Mouse (Mus musculus): ENCODE measurements around the gene Saal1. TPM values are rescaled to one million over a fixed set of nuclear protein-coding genes. Genes with fewer than 3 reads are reported as not detected.

Saal1 gene
- polyA plus RNA-seq, 1 experiment from 2014 or later, result 25.6 TPM

DNA sequence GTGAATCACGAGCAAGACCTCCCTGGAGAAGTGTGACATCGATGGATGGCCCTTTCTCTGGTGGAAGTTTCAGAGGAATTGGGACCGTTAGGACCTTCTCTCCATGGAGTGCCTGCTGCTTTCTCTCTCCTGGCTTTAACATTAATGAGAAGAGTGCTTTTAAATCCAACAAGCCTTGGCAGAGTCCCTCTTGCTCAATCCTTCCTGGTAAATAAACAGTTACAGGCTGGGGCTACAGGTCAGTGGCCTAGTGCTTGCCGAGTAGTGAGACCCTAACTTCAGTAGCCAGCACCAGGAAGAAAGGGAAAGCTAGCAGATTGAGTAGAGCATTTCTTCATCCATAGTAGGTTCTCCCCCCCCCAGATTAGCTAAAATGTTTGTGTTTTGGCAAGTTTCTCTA, 22.0 kb upstream of the Saal1 start, which contains the start of gene Saa4:
Gene Saa4 (minus strand): TSS at position 146 of the 400 bp plus-strand sequence.
- Histone ChIP-seq H3K27ac (ENCODE audit: low read length) (no peak within 1 kb of the TSS), H3K4me2 (ENCODE audit: low read depth, low read length) (no peak within 1 kb of the TSS), H3K9ac (ENCODE audit: low read length) (no peak within 1 kb of the TSS), H3K36me3 (ENCODE audit: control insufficient read depth, insufficient read depth, low read length) (no peaks in the 10 kb centered on the region), H3K4me1 (ENCODE audit: control insufficient read depth, insufficient read depth, low read length) (no peaks in the 10 kb centered on the region), H3K4me3 (replicated peaks; ENCODE audit: low read length) (no peak within 1 kb of the TSS), H3K9me3 (replicated peaks; ENCODE audit: control insufficient read depth, low read length) (no peaks in the 10 kb centered on the region), H3K27me3 (ENCODE audit: control insufficient read depth, insufficient read depth, low read length) (no peaks in the 10 kb centered on the region)
- WGBS, result 69% methylated on average over 4 of the region's 4 CpGs
- no peak for ATAC-seq (ENCODE audit: insufficient read depth, low FRiP score)

DNA sequence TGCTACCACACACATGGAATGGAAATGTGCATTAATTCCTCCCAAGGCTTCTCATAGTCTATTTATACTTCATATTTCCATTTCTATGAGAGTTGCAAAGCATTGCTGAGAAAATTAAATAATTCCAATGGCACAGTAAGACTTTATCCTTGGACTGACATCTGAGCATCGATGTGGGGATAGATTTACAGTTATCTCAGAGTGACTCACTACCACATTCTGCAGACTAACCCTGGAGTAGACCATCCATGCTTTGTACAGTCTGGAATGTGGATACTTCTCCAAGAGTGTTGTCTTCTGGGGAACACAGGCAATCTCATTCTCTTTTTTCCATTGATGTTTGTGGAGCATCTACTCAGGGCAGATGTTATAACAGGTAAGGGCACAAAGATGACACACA, 17.1 kb upstream of the Saal1 start:
- Histone ChIP-seq H3K36me3 (ENCODE audit: control insufficient read depth, insufficient read depth, low read length) (no peaks in the 10 kb centered on the region), H3K4me3 (replicated peaks; ENCODE audit: low read length) (no peak overlapping the region), H3K9me3 (replicated peaks; ENCODE audit: control insufficient read depth, low read length) (no peaks in the 10 kb centered on the region), H3K9ac (ENCODE audit: low read length) (no peak overlapping the region), H3K27ac (ENCODE audit: low read length) (no peak overlapping the region), H3K4me1 (ENCODE audit: control insufficient read depth, insufficient read depth, low read length) (no peaks in the 10 kb centered on the region), H3K4me2 (ENCODE audit: low read depth, low read length) (no peak overlapping the region), H3K27me3 (ENCODE audit: control insufficient read depth, insufficient read depth, low read length) (no peaks in the 10 kb centered on the region)
- no peak for ATAC-seq (ENCODE audit: insufficient read depth, low FRiP score)
- WGBS, result 85% methylated on average over 1 of the region's 1 CpGs

- ATAC-seq (ENCODE audit: insufficient read depth, low FRiP score), result no peak
- H3K27ac ChIP-seq (ENCODE audit: low read length), result no peak overlapping the region
These were observed 13.9 kb upstream of the Saal1 start for GRCm38 (mm10) chr7:46724396-46724795.

DNA sequence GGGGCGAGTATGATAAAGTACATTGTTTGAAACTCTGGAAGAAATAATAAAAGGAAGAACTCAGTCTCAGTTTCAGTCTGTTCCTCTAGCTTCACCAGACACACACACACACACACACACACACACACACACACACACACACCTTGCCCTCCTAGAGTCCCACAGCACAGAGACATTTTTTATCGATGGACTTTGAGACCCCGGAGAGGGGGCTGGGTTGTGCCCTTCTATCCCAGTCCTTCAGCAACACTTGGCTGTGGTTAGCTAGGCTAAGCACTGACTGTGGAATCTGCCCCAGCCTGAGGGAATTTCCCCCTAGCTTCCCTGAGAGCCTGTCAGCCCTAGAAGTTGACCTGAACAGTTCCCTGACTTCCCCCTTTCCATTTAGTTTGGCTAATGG, 13.4 kb upstream of the Saal1 start:
- H3K4me3 ChIP-seq (replicated peaks; ENCODE audit: low read length), result no peak overlapping the region
- H3K27me3 ChIP-seq (ENCODE audit: control insufficient read depth, insufficient read depth, low read length), result no peaks in the 10 kb centered on the region
- no peak overlapping the region for H3K4me2 ChIP-seq (ENCODE audit: low read depth, low read length)
- H3K36me3 ChIP-seq (ENCODE audit: control insufficient read depth, insufficient read depth, low read length), result no peaks in the 10 kb centered on the region
- H3K9ac ChIP-seq (ENCODE audit: low read length), result no peak overlapping the region
- no peaks in the 10 kb centered on the region for H3K9me3 ChIP-seq (replicated peaks; ENCODE audit: control insufficient read depth, low read length)
- ATAC-seq (ENCODE audit: insufficient read depth, low FRiP score), result no peak
- 62% methylated on average over 3 of the region's 3 CpGs for WGBS
- H3K27ac ChIP-seq (ENCODE audit: low read length), result no peak overlapping the region
- no peaks in the 10 kb centered on the region for H3K4me1 ChIP-seq (ENCODE audit: control insufficient read depth, insufficient read depth, low read length)

More at GRCm38 (mm10) chr7:46724396-46724795, 13.9 kb upstream of the Saal1 start:
- no peaks in the 10 kb centered on the region for H3K4me1 ChIP-seq (ENCODE audit: control insufficient read depth, insufficient read depth, low read length)
- H3K36me3 ChIP-seq (ENCODE audit: control insufficient read depth, insufficient read depth, low read length), result no peaks in the 10 kb centered on the region
- 71% methylated on average over 5 of the region's 5 CpGs for WGBS
- H3K4me3 ChIP-seq (replicated peaks; ENCODE audit: low read length), result no peak overlapping the region
- no peaks in the 10 kb centered on the region for H3K27me3 ChIP-seq (ENCODE audit: control insufficient read depth, insufficient read depth, low read length)
- no peaks in the 10 kb centered on the region for H3K9me3 ChIP-seq (replicated peaks; ENCODE audit: control insufficient read depth, low read length)
- H3K4me2 ChIP-seq (ENCODE audit: low read depth, low read length), result no peak overlapping the region
- no peak overlapping the region for H3K9ac ChIP-seq (ENCODE audit: low read length)

DNA sequence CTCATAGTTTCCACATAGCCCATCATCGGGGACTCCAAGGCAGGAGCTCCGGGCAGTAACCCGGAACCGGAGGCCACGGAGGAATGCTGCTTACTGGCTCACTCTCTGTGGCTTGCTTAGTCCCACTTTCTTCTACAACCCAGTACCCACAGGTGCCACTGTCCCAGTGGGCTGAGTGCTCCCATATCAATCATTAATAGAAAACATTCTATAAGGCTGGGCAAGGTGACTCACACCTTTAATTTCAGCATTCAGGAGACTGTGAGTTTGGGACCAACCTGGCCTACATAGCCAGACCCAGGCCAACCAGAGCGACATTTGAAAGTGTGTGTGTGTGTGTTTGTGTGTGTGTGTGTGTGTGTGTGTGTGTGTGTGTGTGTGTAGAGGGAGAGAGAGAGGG, 12.9 kb upstream of the Saal1 start:
- Histone ChIP-seq H3K27ac (ENCODE audit: low read length) (no peak overlapping the region), H3K4me3 (replicated peaks; ENCODE audit: low read length) (no peak overlapping the region), H3K9me3 (replicated peaks; ENCODE audit: control insufficient read depth, low read length) (no peaks in the 10 kb centered on the region), H3K9ac (ENCODE audit: low read length) (no peak overlapping the region), H3K27me3 (ENCODE audit: control insufficient read depth, insufficient read depth, low read length) (no peaks in the 10 kb centered on the region), H3K4me1 (ENCODE audit: control insufficient read depth, insufficient read depth, low read length) (no peaks in the 10 kb centered on the region), H3K36me3 (ENCODE audit: control insufficient read depth, insufficient read depth, low read length) (no peaks in the 10 kb centered on the region), H3K4me2 (ENCODE audit: low read depth, low read length) (no peak overlapping the region)
- 87% methylated on average over 6 of the region's 6 CpGs for WGBS
- ATAC-seq (ENCODE audit: insufficient read depth, low FRiP score), result no peak

DNA sequence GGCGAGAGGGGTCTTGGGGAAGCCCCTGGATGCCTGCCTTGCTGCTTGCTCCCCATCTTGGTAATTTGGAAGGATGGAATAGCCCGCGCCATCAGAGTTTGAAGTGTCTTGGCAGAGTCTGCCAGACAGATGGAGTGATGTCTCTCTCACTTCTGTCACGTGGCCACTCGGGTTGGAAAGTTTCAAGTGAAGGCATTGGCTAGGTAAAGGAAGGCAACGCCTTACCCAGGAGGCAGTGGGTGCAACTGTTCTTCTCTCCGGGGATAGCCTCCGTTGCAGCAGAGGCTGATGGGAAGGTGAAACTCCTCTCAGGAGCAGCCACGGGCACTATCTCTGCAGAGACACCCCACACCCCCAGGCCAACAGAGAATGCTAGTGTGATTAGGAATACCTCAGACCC, 10.0 kb upstream of the Saal1 start:
- Histone ChIP-seq H3K9ac (ENCODE audit: low read length) (no peak overlapping the region), H3K27me3 (ENCODE audit: control insufficient read depth, insufficient read depth, low read length) (no peaks in the 10 kb centered on the region), H3K9me3 (replicated peaks; ENCODE audit: control insufficient read depth, low read length) (no peaks in the 10 kb centered on the region), H3K4me3 (replicated peaks; ENCODE audit: low read length) (no peak overlapping the region), H3K36me3 (ENCODE audit: control insufficient read depth, insufficient read depth, low read length) (no peaks in the 10 kb centered on the region), H3K4me2 (ENCODE audit: low read depth, low read length) (no peak overlapping the region), H3K4me1 (ENCODE audit: control insufficient read depth, insufficient read depth, low read length) (no peaks in the 10 kb centered on the region), H3K27ac (ENCODE audit: low read length) (no peak overlapping the region)
- ATAC-seq (ENCODE audit: insufficient read depth, low FRiP score), result no peak
- WGBS, result 71% methylated on average over 9 of the region's 9 CpGs

DNA sequence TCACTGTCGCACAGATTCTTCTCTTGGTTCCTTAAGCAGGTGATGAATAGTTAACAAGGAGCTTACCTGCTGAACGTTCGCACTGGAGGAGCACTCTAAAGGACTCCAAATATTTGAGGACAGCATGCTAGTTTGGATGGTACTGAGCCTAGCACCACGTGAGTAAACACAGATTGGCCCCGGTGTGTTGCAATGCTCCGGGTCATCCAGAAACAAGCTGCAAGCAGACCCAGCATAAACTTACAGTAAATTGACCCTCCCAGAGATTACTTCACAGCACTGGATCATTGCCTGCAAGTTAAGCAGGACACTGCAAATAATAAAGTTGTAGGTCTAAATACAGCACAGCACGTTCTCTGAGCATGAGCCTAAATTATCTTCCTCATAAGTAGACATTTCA, 9.0 kb upstream of the Saal1 start:
- H3K36me3 ChIP-seq (ENCODE audit: control insufficient read depth, insufficient read depth, low read length), result no peaks in the 10 kb centered on the region
- no peaks in the 10 kb centered on the region for H3K4me1 ChIP-seq (ENCODE audit: control insufficient read depth, insufficient read depth, low read length)
- H3K27ac ChIP-seq (ENCODE audit: low read length), result no peak overlapping the region
- no peak overlapping the region for H3K4me3 ChIP-seq (replicated peaks; ENCODE audit: low read length)
- no peak overlapping the region for H3K4me2 ChIP-seq (ENCODE audit: low read depth, low read length)
- H3K9ac ChIP-seq (ENCODE audit: low read length), result no peak overlapping the region
- H3K9me3 ChIP-seq (replicated peaks; ENCODE audit: control insufficient read depth, low read length), result no peaks in the 10 kb centered on the region
- WGBS, result 51% methylated on average over 7 of the region's 7 CpGs
- ATAC-seq (ENCODE audit: insufficient read depth, low FRiP score), result peak; percentile 47; the same call in 1 of the 2 replicates
- no peaks in the 10 kb centered on the region for H3K27me3 ChIP-seq (ENCODE audit: control insufficient read depth, insufficient read depth, low read length)

GRCm38 (mm10) chr7:46718591-46719270, 8.3 kb upstream of the Saal1 start:
- H3K27me3 ChIP-seq (ENCODE audit: control insufficient read depth, insufficient read depth, low read length), result no peaks in the 10 kb centered on the region
- H3K4me3 ChIP-seq (replicated peaks; ENCODE audit: low read length), result no peak overlapping the region
- H3K4me1 ChIP-seq (ENCODE audit: control insufficient read depth, insufficient read depth, low read length), result no peaks in the 10 kb centered on the region
- H3K9ac ChIP-seq (ENCODE audit: low read length), result no peak overlapping the region
- no peak overlapping the region for H3K27ac ChIP-seq (ENCODE audit: low read length)
- WGBS, result 80% methylated on average over 7 of the region's 7 CpGs
- no peak overlapping the region for H3K4me2 ChIP-seq (ENCODE audit: low read depth, low read length)
- H3K9me3 ChIP-seq (replicated peaks; ENCODE audit: control insufficient read depth, low read length), result no peaks in the 10 kb centered on the region
- ATAC-seq (ENCODE audit: insufficient read depth, low FRiP score), result 0 out of 2 replicates have a peak, but pooled peaks have one; percentile 17
- no peaks in the 10 kb centered on the region for H3K36me3 ChIP-seq (ENCODE audit: control insufficient read depth, insufficient read depth, low read length)

DNA sequence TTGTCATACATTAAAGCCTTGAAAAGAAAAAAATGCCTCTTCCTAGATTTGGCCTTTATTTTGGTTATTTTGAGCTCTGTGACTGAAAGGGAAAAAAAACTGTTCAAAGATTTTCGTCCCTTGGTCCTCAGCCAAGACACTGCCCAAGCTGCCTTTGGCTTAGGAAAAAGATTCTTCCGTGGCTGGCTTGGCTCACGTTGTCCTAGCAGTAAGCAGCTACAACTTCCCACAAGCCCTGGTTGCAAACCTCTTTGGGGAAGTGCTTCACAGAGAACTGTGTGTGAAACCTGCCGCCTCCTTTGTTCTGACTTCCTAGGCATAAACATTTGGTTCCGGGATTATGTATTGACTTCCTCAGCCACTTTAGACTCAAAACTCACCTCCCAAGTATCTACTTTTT, 6.4 kb upstream of the Saal1 start:
- WGBS, result 36% methylated on average over 5 of the region's 5 CpGs
- H3K4me1 ChIP-seq (ENCODE audit: control insufficient read depth, insufficient read depth, low read length), result no peaks in the 10 kb centered on the region
- H3K4me3 ChIP-seq (replicated peaks; ENCODE audit: low read length), result no peak overlapping the region
- ATAC-seq (ENCODE audit: insufficient read depth, low FRiP score), result no peak
- H3K36me3 ChIP-seq (ENCODE audit: control insufficient read depth, insufficient read depth, low read length), result no peaks in the 10 kb centered on the region
- no peaks in the 10 kb centered on the region for H3K27me3 ChIP-seq (ENCODE audit: control insufficient read depth, insufficient read depth, low read length)
- H3K9me3 ChIP-seq (replicated peaks; ENCODE audit: control insufficient read depth, low read length), result no peaks in the 10 kb centered on the region
- H3K4me2 ChIP-seq (ENCODE audit: low read depth, low read length), result no peak overlapping the region
- no peak overlapping the region for H3K27ac ChIP-seq (ENCODE audit: low read length)
- H3K9ac ChIP-seq (ENCODE audit: low read length), result no peak overlapping the region

Measured in stomach, embryonic 16.5 days (tissue).